Mouse (Mus musculus) liver, embryonic 12.5 days (tissue): ENCODE measurements around the gene Psmd14. TPM values are rescaled to one million over a fixed set of nuclear protein-coding genes. Genes with fewer than 3 reads are reported as not detected.

Experiments used
- ATAC-seq: fragments of 200-750 bp; cut with Nextera tagmentation; 2 replicates; pipeline ENCODE4 v1.8.0; 2017; ENCODE audit warnings: moderate number of reproducible peaks, mild to moderate bottlenecking, moderate library complexity
- H3K27ac ChIP-seq: fragments of 300-500 bp; sonication (generic); 2 replicates; pipeline ENCODE4 v1.5.1; 2016; ENCODE audit warnings: mild to moderate bottlenecking
- H3K27me3 ChIP-seq: fragments of 300-500 bp; sonication (generic); replicated peaks from 2 replicates; pipeline ENCODE4 v1.6.1; 2016; ENCODE audit warnings: mild to moderate bottlenecking, moderate library complexity
- H3K36me3 ChIP-seq: fragments of 300-500 bp; sonication (generic); 2 replicates; pipeline ENCODE4 v1.6.1; 2016; ENCODE audit warnings: mild to moderate bottlenecking, moderate library complexity
- H3K4me1 ChIP-seq: fragments of 300-500 bp; sonication (generic); 2 replicates; pipeline ENCODE4 v1.6.1; 2016
- H3K4me2 ChIP-seq: fragments of 300-500 bp; sonication (generic); 2 replicates; pipeline ENCODE4 v1.6.1; 2016; ENCODE audit warnings: mild to moderate bottlenecking, moderate library complexity
- H3K4me3 ChIP-seq: fragments of 300-500 bp; sonication (generic); 2 replicates; pipeline ENCODE4 v1.5.1; 2016; ENCODE audit warnings: mild to moderate bottlenecking, moderate library complexity
- H3K9ac ChIP-seq: fragments of 300-500 bp; sonication (generic); 2 replicates; pipeline ENCODE4 v1.6.1; 2016; ENCODE audit warnings: mild to moderate bottlenecking, moderate library complexity
- H3K9me3 ChIP-seq: fragments of 300-500 bp; sonication (generic); replicated peaks from 2 replicates; pipeline ENCODE4 v1.6.1; 2016; ENCODE audit warnings: mild to moderate bottlenecking, moderate library complexity
- WGBS: fragments of 180-500 bp; shearing (Covaris S2); methylation state at CpG from one replicate; pipeline ENCODE4 v1.1.7; 2016; ENCODE audit not compliant: insufficient replicate concordance; 5-methylcytosine and 5-hydroxymethylcytosine counted together
- polyA plus RNA-seq: library from polyadenylated mRNA; unstranded; fragments of >200 nt; fragmentation: Nextera tagmentation; extraction: Ambion mirVana; gene quantifications from 2 replicates; pipeline ENCODE4 v1.2.1, GENCODE M21; 2016

The Psmd14 gene
- polyA plus RNA-seq, 1 experiment from 2014 or later, result 193 TPM

DNA sequence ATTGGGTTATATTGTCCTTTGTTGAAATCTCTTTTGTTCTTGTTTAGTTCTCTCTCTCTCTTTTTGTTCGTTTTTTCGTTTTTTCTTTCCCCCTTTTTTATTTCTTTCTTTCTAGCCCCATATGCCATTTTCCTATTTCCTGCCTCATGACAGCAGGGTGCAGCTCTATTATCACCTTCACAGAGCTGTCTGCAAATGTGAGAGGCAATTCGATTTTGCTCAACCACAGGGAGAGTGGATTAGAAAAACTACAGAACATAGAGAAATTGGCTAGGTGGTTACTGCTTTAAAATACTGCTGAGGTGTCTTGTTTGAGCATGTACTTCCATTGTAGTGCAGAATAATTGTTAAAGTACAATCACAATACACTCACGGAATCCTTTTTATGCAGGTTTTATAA is 54.0 kb downstream of the Psmd14 start:
- Histone ChIP-seq H3K4me2 (no peak overlapping the region), H3K36me3 (peaks cover 27% of the 10 kb centered on the region), H3K4me1 (peaks cover 12% of the 10 kb centered on the region), H3K9ac (no peak overlapping the region), H3K4me3 (no peak overlapping the region), H3K27ac (no peak overlapping the region), H3K9me3 (no peaks in the 10 kb centered on the region), H3K27me3 (no peaks in the 10 kb centered on the region)
- no peak for ATAC-seq
- 73% methylated on average over 4 of the region's 4 CpGs for WGBS

DNA sequence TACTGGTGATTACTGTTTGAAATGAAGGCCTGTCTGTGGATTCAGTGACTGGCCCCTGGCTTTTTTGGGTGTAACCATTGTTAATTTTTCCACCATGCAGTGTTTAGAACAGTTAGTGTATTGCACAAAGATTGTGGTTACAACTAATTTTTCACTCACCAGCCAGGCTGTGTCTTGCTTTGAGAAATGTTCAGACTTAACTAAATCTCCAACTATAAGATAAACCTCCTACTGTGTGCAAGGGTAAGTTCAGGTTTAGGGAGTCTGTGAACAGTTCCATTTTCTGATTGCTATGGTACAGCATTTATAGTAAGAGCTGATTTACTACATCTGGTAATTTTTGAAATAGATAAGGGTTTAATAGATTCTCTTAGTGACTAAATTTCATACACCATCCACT is 69.3 kb downstream of the Psmd14 start:
- no peak overlapping the region for H3K27ac ChIP-seq
- peaks cover 50% of the 10 kb centered on the region for H3K36me3 ChIP-seq
- ATAC-seq, result no peak
- no peak overlapping the region for H3K4me3 ChIP-seq
- no peak overlapping the region for H3K4me2 ChIP-seq
- no peaks in the 10 kb centered on the region for H3K27me3 ChIP-seq
- no peaks in the 10 kb centered on the region for H3K4me1 ChIP-seq
- no peaks in the 10 kb centered on the region for H3K9me3 ChIP-seq
- no peak overlapping the region for H3K9ac ChIP-seq

DNA sequence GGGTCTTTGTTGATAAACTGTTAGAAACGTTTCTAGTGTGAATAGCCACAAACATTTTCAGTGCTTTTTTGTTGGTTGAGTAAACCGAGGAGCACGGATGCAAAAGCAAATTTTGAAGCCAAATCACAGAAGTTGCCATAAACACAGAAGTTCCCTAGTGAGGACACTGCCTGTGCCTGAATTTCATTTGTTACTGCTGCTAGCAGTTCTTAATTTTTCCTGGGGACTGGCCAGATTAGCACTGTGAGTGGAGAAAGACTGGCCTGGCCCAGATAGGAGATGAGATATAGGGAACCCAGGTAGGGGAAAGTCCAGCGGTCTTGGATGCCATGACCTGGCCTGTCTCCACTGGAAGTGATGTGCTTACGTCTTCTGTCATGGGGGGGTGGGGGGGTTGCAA is 83.5 kb downstream of the Psmd14 start:
- Histone ChIP-seq H3K36me3 (peaks cover 33% of the 10 kb centered on the region), H3K9me3 (no peaks in the 10 kb centered on the region), H3K9ac (no peak overlapping the region), H3K27me3 (no peaks in the 10 kb centered on the region), H3K4me1 (no peaks in the 10 kb centered on the region), H3K4me2 (no peak overlapping the region), H3K27ac (no peak overlapping the region), H3K4me3 (no peak overlapping the region)
- WGBS, result 76% methylated on average over 5 of the region's 5 CpGs
- ATAC-seq, result no peak

DNA sequence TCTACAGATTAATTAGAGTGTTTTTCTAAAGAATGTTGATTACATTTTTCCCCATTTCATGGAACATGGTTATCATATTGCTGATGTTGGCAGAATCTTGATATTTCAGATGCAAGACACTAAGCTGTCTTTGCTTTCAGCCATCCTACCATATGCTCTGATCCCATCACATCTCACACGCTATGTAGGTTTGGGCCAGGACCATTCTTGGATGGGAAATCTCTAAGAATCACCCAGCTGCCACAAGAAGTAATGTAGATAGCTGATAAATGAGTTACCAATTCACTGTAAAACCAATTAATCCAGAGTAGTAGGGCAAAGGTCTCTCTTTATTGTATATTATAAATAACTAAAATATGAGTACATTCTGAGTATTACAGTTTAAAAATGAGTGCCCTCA is 86.6 kb downstream of the Psmd14 start:
- 0 out of 2 replicates have a peak, but pooled peaks cover 6% of the 10 kb centered on the region for H3K4me1 ChIP-seq
- ATAC-seq, result no peak
- no peak overlapping the region for H3K4me2 ChIP-seq
- peaks cover 20% of the 10 kb centered on the region for H3K36me3 ChIP-seq
- H3K4me3 ChIP-seq, result no peak overlapping the region
- no peak overlapping the region for H3K27ac ChIP-seq
- H3K27me3 ChIP-seq, result peaks cover 23% of the 10 kb centered on the region
- no peak overlapping the region for H3K9ac ChIP-seq
- 85% methylated on average over 1 of the region's 1 CpGs for WGBS
- H3K9me3 ChIP-seq, result no peaks in the 10 kb centered on the region

DNA sequence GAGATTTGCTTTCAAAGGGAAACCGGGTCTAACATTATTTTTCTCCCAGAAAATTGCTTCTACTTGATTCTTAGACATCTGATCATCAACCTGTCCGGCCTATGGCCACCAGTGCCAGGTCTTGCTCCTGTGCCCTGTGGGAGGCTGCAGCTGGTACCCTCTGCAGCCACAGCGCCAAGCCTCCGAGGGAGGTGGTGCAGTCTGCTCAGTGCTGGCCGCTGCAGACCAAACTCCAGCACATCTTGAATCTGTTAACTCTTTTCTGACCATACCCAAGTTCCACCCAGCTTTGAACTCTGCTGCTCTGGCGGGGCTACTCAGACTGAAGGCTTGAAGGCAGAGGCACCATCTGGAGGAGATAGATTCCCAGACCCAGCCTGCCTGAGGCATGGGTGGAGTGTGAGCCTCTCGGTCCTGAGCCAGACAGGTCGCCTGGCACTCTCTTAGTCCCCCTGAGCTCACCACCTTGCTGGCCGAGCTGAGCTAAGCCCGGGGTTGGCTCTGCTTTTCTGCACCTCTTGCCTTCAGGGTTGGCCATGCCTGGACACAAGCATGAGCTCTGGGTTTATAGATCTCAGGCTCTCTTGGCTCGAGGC is 91.3 kb downstream of the Psmd14 start, which contains the start of gene Tbr1:
TSS of gene Tbr1 (plus strand) at position 275 of the 596 bp plus-strand sequence.
- no peak within 1 kb of the TSS for H3K9ac ChIP-seq
- no peak within 1 kb of the TSS for H3K27ac ChIP-seq
- peak; percentile 70 for ATAC-seq
- peaks cover 70% of the 10 kb centered on the region for H3K27me3 ChIP-seq
- H3K9me3 ChIP-seq, result no peaks in the 10 kb centered on the region
- H3K4me2 ChIP-seq, result peak within 1 kb of the TSS; percentile 18
- no peak within 1 kb of the TSS; the same call in 1 of the 2 replicates for H3K4me3 ChIP-seq
- H3K4me1 ChIP-seq, result peaks cover 24% of the 10 kb centered on the region
- peaks cover 10% of the 10 kb centered on the region for H3K36me3 ChIP-seq
- 14% methylated on average over 11 of the region's 11 CpGs for WGBS

DNA sequence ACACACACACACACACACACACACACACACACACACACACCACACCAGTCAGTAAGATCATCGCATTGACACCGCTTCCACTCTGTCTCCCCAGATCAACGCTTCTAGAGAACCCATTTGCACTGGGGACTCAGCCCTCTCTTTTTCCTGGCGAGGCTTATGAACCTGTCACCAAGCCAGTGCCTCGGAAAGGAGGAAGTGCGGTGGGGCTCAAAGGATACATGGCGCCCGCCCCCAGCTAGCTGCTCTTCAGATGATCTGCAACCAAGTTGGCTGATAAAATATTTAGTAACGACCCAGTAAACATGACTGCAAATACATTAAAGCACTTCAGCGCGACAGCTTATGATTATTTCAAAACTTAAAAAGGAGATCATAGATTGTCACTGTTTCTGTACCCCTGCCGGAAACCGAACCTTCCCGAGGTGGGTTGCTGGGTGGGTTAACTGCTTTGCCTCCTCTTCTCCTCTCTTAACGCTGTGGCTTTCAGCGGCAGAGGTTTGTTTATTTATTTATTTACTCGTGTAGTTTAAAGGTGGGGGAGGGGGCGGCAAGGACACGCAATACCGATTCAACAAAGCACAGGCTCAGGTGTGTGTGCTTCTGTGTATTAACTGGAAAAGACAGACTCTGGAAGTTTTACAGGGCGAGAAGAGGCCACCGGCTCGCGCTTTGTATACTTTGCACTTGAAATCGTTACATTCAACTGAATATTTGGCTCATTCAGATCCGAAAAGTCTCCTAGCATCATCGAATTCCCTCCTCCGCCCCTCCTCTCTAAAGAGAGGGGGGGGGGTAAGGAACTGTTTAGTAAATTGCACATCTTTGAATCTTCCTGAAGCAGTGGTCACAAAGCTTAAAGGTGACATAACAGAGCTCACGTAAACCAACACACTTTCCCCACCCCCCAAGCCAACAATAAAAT is 92.2 kb downstream of the Psmd14 start:
- 2% methylated on average over 29 of the region's 29 CpGs for WGBS
- no peak overlapping the region for H3K9ac ChIP-seq
- no peak overlapping the region; the same call in 1 of the 2 replicates for H3K4me3 ChIP-seq
- peaks cover 76% of the 10 kb centered on the region for H3K27me3 ChIP-seq
- H3K4me2 ChIP-seq, result peak overlapping the region; percentile 18
- H3K36me3 ChIP-seq, result peaks cover 8% of the 10 kb centered on the region
- H3K9me3 ChIP-seq, result no peaks in the 10 kb centered on the region
- no peak overlapping the region for H3K27ac ChIP-seq
- H3K4me1 ChIP-seq, result peaks cover 24% of the 10 kb centered on the region
- ATAC-seq, result no peak

DNA sequence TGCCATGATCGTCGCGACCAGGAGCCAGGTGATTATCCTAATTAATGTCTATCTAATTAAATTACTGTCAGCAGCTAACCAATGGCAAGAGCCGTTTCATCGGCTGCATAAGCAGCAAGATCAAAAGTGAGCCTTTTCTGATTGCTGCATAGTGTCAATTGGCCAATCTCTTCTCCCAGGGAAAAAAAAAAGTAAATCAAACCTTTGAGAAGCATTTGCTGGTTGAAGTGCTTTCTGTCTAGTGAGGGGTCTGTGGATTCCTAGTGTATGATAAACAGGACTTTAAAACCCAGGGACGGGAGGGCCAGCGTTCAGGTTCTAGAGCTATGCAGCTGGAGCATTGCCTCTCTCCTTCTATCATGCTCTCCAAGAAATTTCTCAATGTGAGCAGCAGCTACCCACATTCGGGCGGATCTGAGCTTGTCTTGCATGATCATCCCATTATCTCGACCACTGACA is 92.9 kb downstream of the Psmd14 start:
- Histone ChIP-seq H3K4me1 (peaks cover 24% of the 10 kb centered on the region), H3K4me2 (no peak overlapping the region), H3K9ac (no peak overlapping the region), H3K4me3 (no peak overlapping the region), H3K36me3 (peaks cover 6% of the 10 kb centered on the region), H3K9me3 (no peaks in the 10 kb centered on the region), H3K27ac (no peak overlapping the region), H3K27me3 (peaks cover 83% of the 10 kb centered on the region)
- 3% methylated on average over 10 of the region's 10 CpGs for WGBS
- ATAC-seq, result no peak

DNA sequence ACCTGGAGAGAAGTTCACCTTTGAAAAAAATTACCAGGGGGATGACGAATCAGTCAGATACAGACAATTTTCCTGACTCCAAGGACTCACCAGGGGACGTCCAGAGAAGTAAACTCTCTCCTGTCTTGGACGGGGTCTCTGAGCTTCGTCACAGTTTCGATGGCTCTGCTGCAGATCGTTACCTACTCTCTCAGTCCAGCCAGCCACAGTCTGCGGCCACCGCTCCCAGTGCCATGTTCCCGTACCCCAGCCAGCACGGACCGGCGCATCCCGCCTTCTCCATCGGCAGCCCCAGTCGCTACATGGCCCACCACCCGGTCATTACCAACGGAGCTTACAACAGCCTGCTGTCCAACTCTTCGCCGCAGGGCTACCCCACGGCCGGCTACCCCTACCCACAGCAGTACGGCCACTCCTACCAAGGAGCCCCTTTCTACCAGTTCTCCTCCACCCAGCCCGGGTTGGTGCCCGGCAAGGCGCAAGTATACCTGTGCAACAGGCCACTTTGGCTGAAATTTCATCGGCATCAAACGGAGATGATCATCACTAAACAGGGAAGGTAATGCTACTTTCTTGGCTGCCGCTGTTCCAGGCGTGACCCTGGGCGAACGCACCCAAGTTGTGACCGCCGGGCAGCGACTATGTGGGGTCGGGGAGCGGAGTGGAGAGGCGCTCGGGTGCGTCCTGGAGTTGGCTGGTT is 93.5 kb downstream of the Psmd14 start:
- ATAC-seq, result 0 out of 2 replicates have a peak, but pooled peaks have one; percentile 8

DNA sequence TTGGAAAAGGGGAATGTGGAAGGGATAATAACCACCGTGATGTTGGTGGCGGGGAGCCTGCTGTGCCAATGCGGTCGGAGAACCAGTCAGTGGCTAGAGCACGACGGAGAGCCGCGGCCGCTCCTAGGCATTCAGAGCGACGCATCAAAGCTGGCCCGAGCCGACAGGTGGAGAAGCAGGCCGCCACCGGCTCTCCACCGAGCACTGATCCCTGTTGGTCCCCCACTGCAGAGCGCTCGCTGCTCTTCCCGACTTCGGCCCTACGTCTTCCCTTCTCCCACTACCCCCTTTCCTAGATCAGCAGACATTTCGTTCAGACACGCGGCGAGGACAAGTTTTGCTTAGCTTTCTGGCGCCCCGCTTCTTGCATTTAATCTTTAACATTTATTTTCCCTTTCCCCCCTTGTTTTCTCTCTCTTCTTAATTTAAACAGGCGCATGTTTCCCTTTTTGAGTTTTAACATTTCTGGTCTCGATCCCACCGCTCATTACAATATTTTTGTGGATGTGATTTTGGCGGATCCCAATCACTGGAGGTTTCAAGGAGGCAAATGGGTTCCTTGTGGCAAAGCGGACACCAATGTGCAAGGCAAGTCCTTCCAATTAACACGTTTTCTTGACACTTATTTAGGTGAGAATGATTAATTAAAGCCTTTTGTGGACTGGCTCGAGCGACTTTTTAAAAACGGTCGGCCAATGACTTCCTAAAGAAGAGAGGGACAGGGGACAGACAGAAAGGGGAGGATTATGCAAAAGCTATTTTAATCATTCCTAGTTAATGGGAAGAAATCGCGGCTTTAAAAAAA is 94.2 kb downstream of the Psmd14 start:
- 1% methylated on average over 35 of the region's 39 CpGs for WGBS

More for the DNA sequence above, 93.5 kb downstream of the Psmd14 start:
- H3K9ac ChIP-seq, result no peak overlapping the region
- H3K4me1 ChIP-seq, result peaks cover 24% of the 10 kb centered on the region
- no peak overlapping the region for H3K27ac ChIP-seq
- peak overlapping the region; percentile 13; the same call in 1 of the 2 replicates for H3K4me2 ChIP-seq
- H3K36me3 ChIP-seq, result peaks cover 4% of the 10 kb centered on the region
- H3K4me3 ChIP-seq, result 0 out of 2 replicates have a peak overlapping the region, but pooled peaks have one; percentile 2
- WGBS, result 2% methylated on average over 39 of the region's 39 CpGs
- H3K9me3 ChIP-seq, result no peaks in the 10 kb centered on the region
- H3K27me3 ChIP-seq, result peaks cover 89% of the 10 kb centered on the region

DNA sequence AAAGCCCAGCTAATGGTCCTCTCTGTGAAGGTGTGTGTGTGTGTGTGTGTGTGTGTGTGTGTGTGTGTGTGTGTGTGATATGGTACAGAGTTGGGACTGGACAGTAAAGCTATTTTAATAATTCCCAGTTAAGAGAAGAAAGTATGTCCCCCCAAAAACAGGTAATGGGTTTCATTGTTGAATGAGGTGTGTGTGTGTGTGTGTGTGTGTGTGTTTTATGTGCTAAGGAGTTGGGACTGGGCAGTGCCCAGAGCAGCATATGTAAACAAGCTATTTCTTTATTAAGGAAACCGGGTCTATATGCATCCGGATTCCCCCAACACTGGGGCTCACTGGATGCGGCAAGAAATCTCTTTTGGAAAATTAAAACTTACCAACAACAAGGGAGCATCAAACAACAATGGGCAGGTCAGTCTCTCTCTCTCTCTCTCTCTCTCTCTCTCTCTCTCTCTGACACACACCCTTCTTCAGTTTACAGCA is 94.9 kb downstream of the Psmd14 start:
- Histone ChIP-seq H3K4me1 (peaks cover 27% of the 10 kb centered on the region), H3K9me3 (no peaks in the 10 kb centered on the region), H3K9ac (no peak overlapping the region), H3K27ac (no peak overlapping the region), H3K4me3 (no peak overlapping the region), H3K27me3 (peaks cover 97% of the 10 kb centered on the region), H3K36me3 (no peaks in the 10 kb centered on the region), H3K4me2 (no peak overlapping the region)
- ATAC-seq, result no peak
- 7% methylated on average over 3 of the region's 3 CpGs for WGBS

More for the DNA sequence above, 94.2 kb downstream of the Psmd14 start:
- Histone ChIP-seq H3K9ac (no peak overlapping the region), H3K27me3 (peaks cover 97% of the 10 kb centered on the region), H3K4me1 (peaks cover 24% of the 10 kb centered on the region), H3K9me3 (no peaks in the 10 kb centered on the region), H3K36me3 (no peaks in the 10 kb centered on the region), H3K27ac (no peak overlapping the region), H3K4me2 (peak overlapping the region; percentile 13; the same call in 1 of the 2 replicates), H3K4me3 (0 out of 2 replicates have a peak overlapping the region, but pooled peaks have one; percentile 2)
- no peak for ATAC-seq

DNA sequence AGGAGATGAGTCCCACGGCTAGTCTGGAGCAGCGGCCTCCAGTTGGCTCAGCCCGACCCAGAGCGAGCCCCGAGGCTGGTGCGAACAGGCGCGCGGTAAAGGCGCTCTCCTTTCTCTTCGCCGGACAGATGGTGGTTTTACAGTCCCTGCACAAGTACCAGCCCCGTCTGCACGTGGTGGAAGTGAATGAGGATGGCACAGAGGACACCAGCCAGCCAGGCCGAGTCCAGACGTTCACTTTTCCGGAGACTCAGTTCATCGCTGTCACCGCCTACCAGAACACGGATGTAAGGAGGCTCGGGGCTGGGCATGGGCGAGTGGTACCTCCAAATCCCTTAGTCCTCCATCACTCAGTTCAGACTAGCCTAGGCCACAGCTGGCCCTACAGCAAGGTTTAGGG is 95.7 kb downstream of the Psmd14 start:
- no peak for ATAC-seq
- Histone ChIP-seq H3K4me3 (no peak overlapping the region), H3K36me3 (no peaks in the 10 kb centered on the region), H3K4me2 (no peak overlapping the region), H3K9ac (no peak overlapping the region), H3K9me3 (no peaks in the 10 kb centered on the region), H3K27me3 (peaks cover 97% of the 10 kb centered on the region), H3K27ac (no peak overlapping the region), H3K4me1 (peaks cover 35% of the 10 kb centered on the region)
- WGBS, result 1% methylated on average over 22 of the region's 22 CpGs
